ENCODE assay signal across 12 mouse cellular contexts in genomic region chr16:96857571-96857970, GRCm38 (mm10).
DNase-seq lines count a peak whose midpoint lies in the region; TF ChIP-seq lines count a peak whose summit lies in the region.
"Had no signal": no experiment of that assay in that cellular context is flagged by ENCODE, and none has a peak within 500 bp of the region (broad histone marks: within the 10 kb centered on the region; RNA-seq: fewer than 3 reads in every experiment).

No protein-coding gene starts in this region.

- no peaks in the 10 kb centered on the region for H3K79me3 ChIP-seq in C2C12 (ENCODE audit: low read depth)

- no peaks in the 10 kb centered on the region for H3K79me2 ChIP-seq in C2C12 (ENCODE audit: control insufficient read depth, insufficient read depth)

- peak overlapping the region; percentile 37 for H3K27ac ChIP-seq in layer of hippocampus, adult 2 months
- H3K27ac ChIP-seq: hindbrain, embryonic 14.5 days; liver, embryonic 15.5 days; stomach, embryonic 15.5 days had no signal

- H3ac ChIP-seq in C2C12 (ENCODE audit: control insufficient read depth, insufficient read length, low read depth): no peak overlapping the region

- no peak overlapping the region for H3K4me3 ChIP-seq in layer of hippocampus, adult 2 months
- H3K4me3 ChIP-seq in C2C12 (ENCODE audit: insufficient read depth, poor library complexity, severe bottlenecking): no peak overlapping the region
- H3K4me3 ChIP-seq: liver, embryonic 15.5 days; stomach, embryonic 15.5 days had no signal

- TF ChIP-seq CTCF in layer of hippocampus, adult 2 months (conservative IDR thresholded peaks at IDR 0.05): peak; percentile 11; the same call in 1 of the 2 replicates
- TF ChIP-seq CTCF in C2C12 (IDR thresholded peaks at IDR 0.05; ENCODE audit: control insufficient read depth, insufficient read depth, insufficient read length): no peak

- H3K27me3 ChIP-seq in C2C12 (ENCODE audit: control insufficient read depth, insufficient read depth, insufficient read length): no peaks in the 10 kb centered on the region
- H3K27me3 ChIP-seq: liver, embryonic 15.5 days; stomach, embryonic 15.5 days had no signal

- peak; percentile 24 to 37 for DNase-seq in cerebellum, postnatal 14 days
- no peak for DNase-seq in cerebellum, adult 11-12 months
- DNase-seq in layer of hippocampus, adult 2 months (ENCODE audit: low spot score in 2 of 2): no peak
- no peak for DNase-seq in layer of hippocampus, adult 9-10 months (ENCODE audit: low spot score)
- DNase-seq in adrenal gland, postnatal 36 days: peak; percentile 48 to 61
- no peak for DNase-seq in spleen, postnatal 10 days (ENCODE audit: low spot score in 2 of 2)
- no peak for DNase-seq in thymus, postnatal 14 days
- DNase-seq: gastrocnemius, postnatal 14 days had no signal

- H3K36me3 ChIP-seq in C2C12 (ENCODE audit: control insufficient read depth, insufficient read depth): no peaks in the 10 kb centered on the region
- H3K36me3 ChIP-seq: liver, embryonic 15.5 days; stomach, embryonic 15.5 days had no signal

TF ChIP-seq in C2C12, 6 proteins besides CTCF, POLR2A, EP300 and RAD21:
- TF ChIP-seq MAX (IDR thresholded peaks at IDR 0.05): no peak
- peak; percentile 36 for TF ChIP-seq USF1 (IDR thresholded peaks at IDR 0.05; ENCODE audit: low read depth)

Comparison
In these comparisons a context has a peak if more than half of its experiments do, and no peak if none do; other contexts are left out.
1. DNase-seq: peak in cerebellum, postnatal 14 days (2 of 2) and adrenal gland, postnatal 36 days (2 of 2); none in cerebellum, adult 11-12 months (single experiment), layer of hippocampus, adult 2 months (0 of 2), layer of hippocampus, adult 9-10 months (single experiment), spleen, postnatal 10 days (0 of 2) and thymus, postnatal 14 days (single experiment).